Mouse (Mus musculus) limb, embryonic 11.5 days (tissue): Measurements from ENCODE around the gene Dhx40. TPM values are rescaled to one million over a fixed set of nuclear protein-coding genes. Genes with fewer than 3 reads are reported as not detected.
A peak's percentile ranks its signal among the peaks of the same experiment; 100 is the strongest.

Experiments
- ATAC-seq: fragments of 200-750 bp; cut with Nextera tagmentation; 2 replicates; pipeline ENCODE4 v1.8.0; 2017; ENCODE audit warnings: low read depth; ENCODE audit not compliant: insufficient number of reproducible peaks, low FRiP score, low TSS enrichment
- DNase-seq: peaks from one replicate; pipeline ENCODE4 v3.0.0-alpha.2; 2015; ENCODE audit warnings: low spot score
- H3K27ac ChIP-seq: fragments of 300-500 bp; sonication (generic); replicated peaks from 2 replicates; pipeline ENCODE4 v1.5.1; 2014; ENCODE audit warnings: low read depth, mild to moderate bottlenecking, low read length
- H3K27me3 ChIP-seq: fragments of 300-500 bp; sonication (generic); 2 replicates; pipeline ENCODE4 v1.6.1; 2014; ENCODE audit warnings: mild to moderate bottlenecking, low read length, mixed read lengths; ENCODE audit not compliant: control insufficient read depth, insufficient read depth
- H3K36me3 ChIP-seq: fragments of 300-500 bp; sonication (generic); 2 replicates; pipeline ENCODE4 v1.6.1; 2014; ENCODE audit warnings: mild to moderate bottlenecking, low read length, moderate library complexity, mixed read lengths; ENCODE audit not compliant: control insufficient read depth, insufficient read depth
- H3K4me1 ChIP-seq: fragments of 300-500 bp; sonication (generic); 2 replicates; pipeline ENCODE4 v1.6.1; 2014; ENCODE audit warnings: low read length, mixed read lengths; ENCODE audit not compliant: control insufficient read depth, insufficient read depth
- H3K4me2 ChIP-seq: fragments of 300-500 bp; sonication (generic); 2 replicates; pipeline ENCODE4 v1.6.1; 2014; ENCODE audit warnings: low read depth, mild to moderate bottlenecking, moderate library complexity; ENCODE audit not compliant: severe bottlenecking
- H3K4me3 ChIP-seq: fragments of 300-500 bp; sonication (generic); 2 replicates; pipeline ENCODE4 v1.5.1; 2014; ENCODE audit warnings: low read depth, low read length
- H3K9ac ChIP-seq: fragments of 300-500 bp; sonication (generic); 2 replicates; pipeline ENCODE4 v1.6.1; 2014; ENCODE audit warnings: mild to moderate bottlenecking, low read length
- H3K9me3 ChIP-seq: fragments of 300-500 bp; sonication (generic); 2 replicates; pipeline ENCODE4 v1.6.1; 2016; ENCODE audit warnings: low read length; ENCODE audit not compliant: control insufficient read depth
- WGBS: fragments of 180-500 bp; shearing (Covaris S2); extraction: QIAGEN DNeasy Blood & Tissue Kit; methylation state at CpG from one replicate; pipeline ENCODE4 v1.1.7; 2014; 5-methylcytosine and 5-hydroxymethylcytosine counted together
- polyA plus RNA-seq: library from polyadenylated mRNA; unstranded; fragments of >200 nt; fragmentation: Nextera tagmentation; extraction: Ambion mirVana; gene quantifications from 2 replicates; pipeline ENCODE4 v1.2.1, GENCODE M21; 2014

Dhx40 gene
- polyA plus RNA-seq: 40.2 and 43.8 TPM in 2 replicates

- Histone ChIP-seq H3K4me3 (peak within 1 kb of the TSS; percentile 94), H3K9ac (peak within 1 kb of the TSS; percentile 72), H3K36me3 (peaks cover 4% of the 10 kb centered on the region; the same call in 1 of the 2 replicates), H3K27ac (0 out of 2 replicates have a peak within 1 kb of the TSS, but pooled peaks have one; percentile 49), H3K4me1 (no peaks in the 10 kb centered on the region), H3K9me3 (no peaks in the 10 kb centered on the region), H3K27me3 (no peaks in the 10 kb centered on the region), H3K4me2 (peak within 1 kb of the TSS; percentile 53)
- ATAC-seq (peak; percentile 76; the same call in 1 of the 2 replicates), DNase-seq (peak; percentile 94)
- WGBS: 4% methylated on average over 40 of the region's 40 CpGs
Observed at GRCm38 (mm10) chr11:86807505-86807989, at the start of gene Dhx40. Dhx40 (minus strand) TSS chr11:86807746.

GRCm38 (mm10) chr11:86855639-86856425, 48.3 kb upstream of the Dhx40 start:
- Histone ChIP-seq H3K9me3 (no peaks in the 10 kb centered on the region), H3K9ac (no peak overlapping the region), H3K27me3 (no peaks in the 10 kb centered on the region), H3K4me1 (no peaks in the 10 kb centered on the region), H3K36me3 (no peaks in the 10 kb centered on the region), H3K27ac (no peak overlapping the region), H3K4me3 (no peak overlapping the region), H3K4me2 (no peak overlapping the region)
- DNase-seq: no peak
- WGBS: 81% methylated on average over 12 of the region's 12 CpGs
- ATAC-seq: no peak

- no peak overlapping the region for H3K27ac ChIP-seq
- no peaks in the 10 kb centered on the region for H3K27me3 ChIP-seq
- DNase-seq (no peak), ATAC-seq (no peak)
- no peaks in the 10 kb centered on the region for H3K36me3 ChIP-seq
- WGBS: 65% methylated on average over 3 of the region's 3 CpGs
- no peak overlapping the region for H3K9ac ChIP-seq
- H3K9me3 ChIP-seq: no peaks in the 10 kb centered on the region
- H3K4me2 ChIP-seq: no peak overlapping the region
- H3K4me1 ChIP-seq: no peaks in the 10 kb centered on the region
- no peak overlapping the region for H3K4me3 ChIP-seq
Observed at GRCm38 (mm10) chr11:86853081-86853480, 45.5 kb upstream of the Dhx40 start.

- H3K4me3 ChIP-seq: no peak overlapping the region
- H3K36me3 ChIP-seq: no peaks in the 10 kb centered on the region
- 53% methylated on average over 13 of the region's 13 CpGs for WGBS
- H3K9ac ChIP-seq: no peak overlapping the region
- H3K4me2 ChIP-seq: no peak overlapping the region
- ATAC-seq (no peak), DNase-seq (no peak)
- H3K27ac ChIP-seq: no peak overlapping the region
- H3K4me1 ChIP-seq: no peaks in the 10 kb centered on the region
- no peaks in the 10 kb centered on the region for H3K27me3 ChIP-seq
- H3K9me3 ChIP-seq: no peaks in the 10 kb centered on the region
Observed at GRCm38 (mm10) chr11:86852534-86853054, 45.0 kb upstream of the Dhx40 start.

- H3K36me3 ChIP-seq: no peaks in the 10 kb centered on the region
- H3K27ac ChIP-seq: no peak overlapping the region
- no peak overlapping the region for H3K4me3 ChIP-seq
- no peak overlapping the region for H3K9ac ChIP-seq
- DNase-seq (no peak), ATAC-seq (no peak)
- H3K4me1 ChIP-seq: no peaks in the 10 kb centered on the region
- no peaks in the 10 kb centered on the region for H3K9me3 ChIP-seq
- WGBS: 41% methylated on average over 7 of the region's 7 CpGs
- H3K4me2 ChIP-seq: no peak overlapping the region
- H3K27me3 ChIP-seq: no peaks in the 10 kb centered on the region
Observed at GRCm38 (mm10) chr11:86851714-86852533, 44.4 kb upstream of the Dhx40 start.

- Histone ChIP-seq H3K4me2 (no peak overlapping the region), H3K4me1 (no peaks in the 10 kb centered on the region), H3K27ac (no peak overlapping the region), H3K9ac (no peak overlapping the region), H3K36me3 (no peaks in the 10 kb centered on the region), H3K9me3 (no peaks in the 10 kb centered on the region), H3K27me3 (no peaks in the 10 kb centered on the region), H3K4me3 (no peak overlapping the region)
- ATAC-seq (no peak), DNase-seq (no peak)
- WGBS: 66% methylated on average over 7 of the region's 7 CpGs
Observed at GRCm38 (mm10) chr11:86851234-86851671, 43.7 kb upstream of the Dhx40 start.

GRCm38 (mm10) chr11:86843831-86844230, 36.3 kb upstream of the Dhx40 start:
- no peak overlapping the region for H3K9ac ChIP-seq
- no peaks in the 10 kb centered on the region for H3K27me3 ChIP-seq
- H3K36me3 ChIP-seq: no peaks in the 10 kb centered on the region
- ATAC-seq: no peak
- H3K4me3 ChIP-seq: no peak overlapping the region
- H3K27ac ChIP-seq: no peak overlapping the region
- H3K4me1 ChIP-seq: no peaks in the 10 kb centered on the region
- peak; percentile 28 for DNase-seq
- no peak overlapping the region for H3K4me2 ChIP-seq
- WGBS: 47% methylated on average over 5 of the region's 5 CpGs
- no peaks in the 10 kb centered on the region for H3K9me3 ChIP-seq

- H3K27me3 ChIP-seq: no peaks in the 10 kb centered on the region
- no peak overlapping the region for H3K4me3 ChIP-seq
- H3K4me1 ChIP-seq: no peaks in the 10 kb centered on the region
- H3K27ac ChIP-seq: no peak overlapping the region
- ATAC-seq (no peak), DNase-seq (no peak)
- H3K9me3 ChIP-seq: no peaks in the 10 kb centered on the region
- H3K36me3 ChIP-seq: no peaks in the 10 kb centered on the region
- H3K9ac ChIP-seq: no peak overlapping the region
- WGBS: 86% methylated on average over 8 of the region's 8 CpGs
- H3K4me2 ChIP-seq: no peak overlapping the region
Observed at GRCm38 (mm10) chr11:86841261-86841660, 33.7 kb upstream of the Dhx40 start.
